Mouse (Mus musculus) cerebellum, postnatal 25 days (tissue): ENCODE measurements around the gene Anxa4.

Experiments
- DNase-seq, 2 experiments: peaks; one replicate each; pipeline ENCODE4 v3.0.0; 2021; ENCODE audit warnings: mixed read lengths in 2 of 2

The Anxa4 gene

DNA sequence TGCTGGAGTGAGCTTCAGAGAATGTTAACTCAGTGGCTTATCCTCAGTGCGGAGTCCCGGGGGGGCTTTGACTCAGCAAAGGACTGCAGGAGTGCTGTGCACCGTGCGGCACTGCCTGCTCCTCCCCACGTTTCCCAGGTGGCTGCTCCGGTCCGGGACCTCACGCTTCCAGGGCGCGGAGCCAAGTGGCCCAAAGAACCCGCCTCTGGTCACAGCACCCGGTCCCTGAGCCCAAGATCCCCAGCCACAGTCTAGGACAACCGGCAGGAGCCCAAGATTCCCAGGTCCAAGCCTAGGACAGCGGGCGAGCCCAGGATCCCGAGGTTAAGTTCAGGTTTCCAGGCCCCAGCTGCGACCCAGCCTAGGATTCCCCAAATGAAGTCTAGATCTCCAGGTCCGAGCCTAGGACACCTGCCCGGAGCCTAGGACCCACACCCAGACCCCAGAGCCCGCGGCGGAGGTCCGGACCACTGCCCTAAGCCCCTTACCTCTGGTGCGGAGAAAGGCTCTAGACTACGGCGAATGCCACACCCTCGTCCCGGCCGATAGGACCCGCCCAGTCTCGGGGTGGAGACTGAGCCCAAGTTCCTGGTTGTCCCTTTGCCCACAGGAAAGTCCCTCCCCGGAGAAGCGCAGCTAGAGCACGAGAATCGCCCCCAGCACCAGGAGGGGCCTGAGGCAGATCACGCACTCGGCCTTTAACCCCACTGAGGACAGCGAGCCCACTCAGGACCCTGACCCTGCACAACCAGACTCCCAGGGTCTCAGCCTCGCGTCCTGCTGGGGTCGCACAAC is at the start of gene Anxa4:
TSS of gene Anxa4 (minus strand) at position 564 of the 795 bp plus-strand sequence.
- peak; percentile 47 to 58 for DNase-seq

DNA sequence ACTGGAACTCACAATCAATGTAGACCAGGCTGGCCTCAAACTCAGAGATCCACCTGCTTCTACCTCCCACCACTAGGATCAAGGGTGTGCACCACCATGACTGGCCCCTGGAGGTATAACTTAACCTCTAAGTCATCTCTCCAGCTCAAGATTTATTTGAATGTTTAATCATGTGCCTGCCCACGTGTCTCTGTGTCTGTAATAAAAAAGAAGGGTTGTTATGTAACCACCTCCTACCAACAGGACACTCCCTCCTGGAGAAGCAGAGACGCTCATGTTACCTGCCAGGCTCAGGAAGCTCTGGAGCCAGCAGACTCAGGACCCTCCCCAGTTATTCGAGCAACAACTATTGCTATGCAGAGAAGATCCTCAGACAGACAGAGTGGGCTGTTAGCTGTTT is 48.6 kb upstream of the Anxa4 start:
- DNase-seq: no peak

DNA sequence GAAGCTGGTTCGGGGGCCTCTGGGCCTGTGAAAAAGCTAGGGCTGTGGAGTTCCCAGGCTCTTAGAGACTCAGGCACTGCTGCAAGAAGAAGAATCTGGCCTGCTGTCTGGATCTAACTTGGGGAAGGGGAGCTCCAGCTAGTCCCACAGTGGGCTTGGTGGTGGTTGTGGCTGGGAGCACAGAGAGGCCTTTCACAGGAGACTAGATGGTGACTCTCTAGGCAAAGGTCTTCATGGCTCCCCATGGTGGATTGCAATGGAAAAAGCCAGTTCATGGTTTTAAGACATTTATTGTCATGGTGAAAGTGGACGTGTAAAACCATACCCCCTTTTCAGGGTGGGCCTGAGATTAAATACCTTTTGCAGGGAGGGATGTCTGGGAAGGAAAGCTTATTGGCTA is 45.7 kb upstream of the Anxa4 start:
- DNase-seq: no peak

DNA sequence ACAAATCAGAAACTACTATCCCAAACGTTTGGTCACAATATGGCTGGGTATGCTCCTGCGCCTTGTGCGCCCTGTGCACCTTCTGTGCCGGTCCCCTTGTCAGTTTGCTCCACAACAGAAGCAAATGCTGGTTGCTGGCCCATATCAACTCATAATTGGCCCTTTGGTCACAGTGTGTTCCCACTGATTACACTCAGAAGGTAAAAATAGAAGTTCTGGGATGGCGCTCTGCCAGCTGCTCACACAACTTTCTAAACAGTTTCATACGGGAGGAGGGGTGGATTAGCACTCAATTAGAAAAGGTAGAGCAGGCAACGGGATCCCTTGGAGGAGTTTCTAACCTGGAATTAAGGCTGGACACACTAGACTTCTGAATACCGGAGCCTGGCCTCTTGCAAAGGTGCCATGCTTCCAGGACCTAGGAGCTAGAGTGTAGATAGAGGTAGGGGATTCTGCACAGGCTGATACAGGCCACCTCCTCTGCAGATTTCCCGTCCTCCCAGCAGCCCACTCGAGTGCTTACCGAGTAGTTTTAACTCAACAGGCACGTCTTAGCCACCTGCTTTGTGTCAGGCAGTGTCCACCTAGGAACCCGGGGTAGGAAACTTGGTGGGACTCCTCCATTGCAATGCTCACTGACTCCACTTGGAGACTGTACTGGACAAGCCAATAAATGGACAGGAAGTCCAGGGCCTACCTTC is 39.6 kb upstream of the Anxa4 start:
- no peak for DNase-seq

DNA sequence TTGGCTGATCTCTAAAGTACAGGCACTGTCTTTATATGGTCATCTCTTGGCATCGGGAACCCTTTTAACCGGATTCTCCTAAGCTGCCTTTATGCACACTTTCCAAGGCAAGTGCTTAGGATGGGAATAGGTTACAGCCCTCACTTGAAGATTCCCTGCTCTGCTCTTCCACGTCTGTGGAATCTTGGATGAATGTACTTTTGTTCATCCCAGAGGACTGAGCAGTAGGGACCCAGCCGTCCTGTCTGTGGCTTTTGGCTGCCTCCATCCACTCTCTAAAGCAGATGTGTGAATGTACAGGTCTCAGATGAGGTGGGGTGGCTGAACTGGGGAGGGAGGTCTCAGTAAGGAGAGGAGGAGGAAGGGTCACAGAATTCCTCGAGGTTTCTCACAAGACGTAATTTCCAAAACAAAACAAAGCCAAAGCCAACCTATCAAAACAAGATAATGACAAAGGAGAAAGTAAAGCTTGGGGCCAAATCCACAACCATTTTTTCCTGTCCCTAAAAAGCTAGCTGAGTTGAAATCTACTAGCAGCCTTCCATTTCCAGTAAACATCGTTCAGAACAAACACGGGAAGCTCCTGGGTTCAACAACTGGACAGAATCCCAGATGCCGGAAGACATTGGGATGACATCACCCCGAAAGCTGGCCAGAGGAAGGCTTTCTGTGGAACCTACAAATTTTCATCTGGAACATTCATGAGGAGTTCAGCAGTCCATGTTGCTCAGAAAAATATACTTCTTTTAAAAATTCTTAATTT is 37.5 kb upstream of the Anxa4 start:
- DNase-seq: no peak

DNA sequence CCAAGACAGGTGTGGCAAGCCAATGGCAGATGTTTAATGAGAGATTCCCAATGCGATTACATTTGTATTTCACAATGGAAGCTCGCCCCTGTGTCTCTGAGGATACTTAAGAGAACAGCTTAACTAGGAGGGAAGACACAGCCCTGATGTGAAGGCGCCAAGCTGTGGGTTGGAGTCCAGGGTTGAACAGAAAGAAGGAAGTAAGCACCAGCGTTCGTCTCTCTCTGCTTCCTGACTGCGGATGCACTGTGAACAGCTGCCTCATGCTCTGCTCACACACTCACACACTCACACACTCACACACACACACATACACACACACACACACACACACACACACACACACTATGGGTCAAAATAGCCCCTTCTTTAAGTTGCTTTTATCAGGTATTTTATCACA is 36.4 kb upstream of the Anxa4 start:
- no peak for DNase-seq

- DNase-seq: no peak
Measured at GRCm38 (mm10) chr6:86827432-86827831, 34.0 kb upstream of the Anxa4 start.

- no peak for DNase-seq
Measured at GRCm38 (mm10) chr6:86824401-86824800, 31.0 kb upstream of the Anxa4 start.

- DNase-seq: peak in 1 of 2 experiments; percentile 38
Measured at GRCm38 (mm10) chr6:86823824-86824223, 30.4 kb upstream of the Anxa4 start.

DNA sequence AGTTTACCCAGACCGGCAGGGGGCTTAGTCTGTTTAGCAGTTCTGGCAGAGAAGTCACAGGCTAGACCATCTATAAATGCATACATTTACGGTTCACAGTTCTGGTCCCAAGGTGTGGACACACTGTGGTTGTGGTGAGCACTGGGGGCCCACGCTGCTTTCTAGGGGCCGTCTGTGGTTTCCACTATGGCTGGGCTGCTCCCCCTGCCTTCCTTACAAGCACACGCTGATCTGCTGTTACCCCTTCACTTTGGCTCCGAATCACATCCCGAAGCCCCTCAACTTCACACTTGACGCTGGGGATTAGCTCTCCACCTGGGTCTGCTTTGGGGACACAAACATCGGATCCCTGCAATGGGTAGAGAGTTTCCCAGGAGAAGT is 29.7 kb upstream of the Anxa4 start:
- no peak for DNase-seq

GRCm38 (mm10) chr6:86822285-86823050 is 29.1 kb upstream of the Anxa4 start:
- DNase-seq: peak; percentile 86 to 88

- DNase-seq: peak; percentile 33 to 34
Measured at GRCm38 (mm10) chr6:86820690-86821089, 27.3 kb upstream of the Anxa4 start.

DNA sequence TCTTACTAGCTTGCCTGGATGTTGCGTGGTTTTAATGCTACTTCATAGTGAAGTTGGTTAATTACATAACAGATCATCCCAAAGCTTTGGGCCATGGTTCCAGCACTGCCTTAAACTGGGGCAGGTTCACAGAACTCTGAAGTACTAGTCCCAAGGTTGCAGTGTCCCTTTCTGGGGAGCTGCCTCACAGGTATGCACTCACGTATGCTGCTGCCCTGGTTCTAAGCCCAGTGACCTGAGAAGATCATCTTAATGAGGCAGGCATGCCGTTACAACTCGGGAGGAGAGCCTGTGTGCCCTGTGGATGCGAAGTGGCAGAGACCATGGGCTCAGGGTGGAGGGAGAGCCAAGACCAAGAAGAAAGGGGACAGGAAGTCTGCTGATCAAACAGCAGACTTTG is 26.5 kb upstream of the Anxa4 start:
- no peak for DNase-seq

- no peak for DNase-seq
Measured at GRCm38 (mm10) chr6:86818914-86819313, 25.5 kb upstream of the Anxa4 start.

- peak in 1 of 2 experiments; percentile 54 for DNase-seq
Measured at GRCm38 (mm10) chr6:86816586-86816985, 23.2 kb upstream of the Anxa4 start.

DNA sequence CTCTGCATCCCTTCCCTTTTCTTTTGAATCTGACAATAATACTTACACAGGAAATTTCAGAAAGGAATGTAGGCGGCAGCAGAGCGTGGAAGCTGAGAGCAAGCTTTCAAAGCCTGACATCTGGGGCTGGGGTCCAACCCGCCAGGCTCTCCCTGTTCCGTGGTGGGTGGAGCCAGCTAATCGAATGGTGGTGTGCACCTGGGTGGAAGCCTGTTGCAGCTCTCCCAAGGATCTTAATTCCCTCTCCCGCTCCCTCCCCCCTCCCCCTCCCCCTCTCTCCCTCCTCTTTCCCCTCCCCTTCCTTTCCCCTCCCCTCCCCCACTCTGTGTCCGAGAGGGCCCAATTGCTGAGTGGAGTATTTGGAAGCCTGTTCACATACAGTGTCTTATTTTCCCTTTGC is 22.1 kb upstream of the Anxa4 start:
- DNase-seq: peak in 1 of 2 experiments; percentile 34

DNA sequence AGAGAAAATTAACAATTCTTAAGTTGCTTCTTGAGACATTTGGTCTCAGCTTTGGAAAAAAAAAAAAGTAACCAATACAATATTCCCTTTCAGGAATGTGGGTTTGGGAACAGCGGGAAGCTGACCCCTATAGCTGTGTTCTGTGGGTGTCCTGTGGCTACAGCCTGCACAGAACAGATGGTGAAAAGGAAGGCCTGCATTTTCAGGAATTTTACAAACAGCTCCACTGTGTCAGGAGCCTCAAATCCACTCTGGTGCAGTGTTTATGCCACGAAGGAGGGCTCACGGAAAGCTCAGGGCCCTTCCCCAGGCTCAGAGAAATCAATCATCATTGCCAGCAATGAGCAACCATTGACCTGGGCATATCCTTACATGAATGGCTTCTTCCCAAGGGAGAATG is 21.5 kb upstream of the Anxa4 start:
- peak in 1 of 2 experiments; percentile 51 for DNase-seq

GRCm38 (mm10) chr6:86813341-86813740 is 20.0 kb upstream of the Anxa4 start:
- DNase-seq: peak; percentile 57 to 77

DNA sequence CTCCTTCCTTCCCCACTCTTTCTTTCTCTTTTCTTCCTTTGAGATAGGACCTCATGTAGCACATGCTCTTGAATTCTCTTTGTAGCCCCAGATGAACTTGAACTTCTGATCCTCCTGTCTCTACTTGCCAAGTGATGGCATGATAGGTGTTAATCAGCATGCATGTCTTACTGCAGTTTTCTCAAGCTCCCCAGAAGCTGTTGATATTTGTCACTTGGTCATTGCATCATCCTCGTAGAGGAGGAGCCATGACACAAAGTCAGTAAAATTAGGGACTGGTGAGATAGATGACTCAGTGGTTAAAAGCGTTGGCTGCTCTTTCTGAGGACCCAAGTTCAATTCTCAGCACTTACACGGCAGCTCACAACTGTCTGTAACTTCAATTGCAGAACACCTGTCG is 19.5 kb upstream of the Anxa4 start:
- no peak for DNase-seq

DNA sequence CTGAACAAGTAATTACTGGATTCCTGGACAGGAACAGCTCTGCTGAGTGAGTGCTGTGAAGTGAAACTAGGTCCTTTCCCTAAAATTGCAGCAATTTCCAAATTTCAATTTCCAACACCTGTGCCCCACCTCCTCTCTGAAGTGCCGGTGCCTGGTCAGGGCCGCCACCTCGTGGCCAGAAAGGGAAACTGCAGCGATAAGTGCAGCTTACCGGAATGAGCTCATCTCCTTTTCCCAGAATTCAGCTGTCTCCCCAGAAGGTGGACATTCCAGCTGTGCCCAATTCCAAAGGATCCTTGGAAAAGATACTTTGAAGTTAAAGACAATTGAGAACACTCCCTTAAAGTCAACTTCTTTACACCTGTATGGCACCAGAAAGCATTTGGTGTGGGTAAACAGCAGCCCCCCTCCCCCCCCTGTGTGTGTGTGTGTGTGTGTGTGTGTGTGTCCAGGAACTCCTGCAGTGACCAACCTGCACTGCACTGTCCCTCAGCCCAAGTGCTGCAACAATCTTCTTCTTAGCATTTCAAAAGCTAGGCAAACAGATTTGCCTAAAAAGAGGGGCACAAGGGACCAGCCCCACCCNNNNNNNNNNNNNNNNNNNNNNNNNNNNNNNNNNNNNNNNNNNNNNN is 13.2 kb upstream of the Anxa4 start:
- DNase-seq: peak; percentile 85 to 87

DNA sequence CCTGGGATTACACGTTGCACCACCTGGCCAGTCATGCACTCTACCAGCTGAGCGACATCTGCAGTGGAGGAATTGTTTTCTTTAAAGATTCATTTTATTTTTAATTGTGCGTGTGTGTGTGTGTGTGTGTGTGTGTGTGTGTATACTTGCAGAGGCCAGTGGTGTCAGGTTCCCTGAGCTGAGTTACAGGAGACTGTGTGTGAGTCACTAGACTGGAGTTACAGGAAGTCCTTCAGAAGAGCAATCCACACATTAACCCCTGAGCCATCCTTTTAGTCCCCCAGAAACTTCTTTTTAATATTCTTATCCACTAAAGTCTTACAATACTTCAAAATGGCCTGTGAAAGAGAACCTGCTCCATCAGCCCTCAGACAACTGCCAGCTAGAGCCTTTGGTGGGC is 11.3 kb upstream of the Anxa4 start:
- no peak for DNase-seq

- DNase-seq: no peak
Measured at GRCm38 (mm10) chr6:86801431-86801830, 8.0 kb upstream of the Anxa4 start.
